Mouse (Mus musculus) cerebellum, adult 2 months (tissue): ENCODE data around the gene Chrm4.

Experiments
- CTCF ChIP-seq: fragments of 200-500 bp; IDR thresholded peaks from 2 replicates; pipeline ENCODE4 v1.5.1; 2011; ENCODE audit warnings: low read depth, mild to moderate bottlenecking, control low read depth, low read length, moderate library complexity, borderline replicate concordance; ENCODE audit not compliant: insufficient read depth
- POLR2A ChIP-seq: fragments of 200-500 bp; IDR thresholded peaks from 2 replicates; pipeline ENCODE4 v1.6.1; 2011; ENCODE audit warnings: low read length, control low read depth, borderline replicate concordance; ENCODE audit not compliant: insufficient read depth

DNA sequence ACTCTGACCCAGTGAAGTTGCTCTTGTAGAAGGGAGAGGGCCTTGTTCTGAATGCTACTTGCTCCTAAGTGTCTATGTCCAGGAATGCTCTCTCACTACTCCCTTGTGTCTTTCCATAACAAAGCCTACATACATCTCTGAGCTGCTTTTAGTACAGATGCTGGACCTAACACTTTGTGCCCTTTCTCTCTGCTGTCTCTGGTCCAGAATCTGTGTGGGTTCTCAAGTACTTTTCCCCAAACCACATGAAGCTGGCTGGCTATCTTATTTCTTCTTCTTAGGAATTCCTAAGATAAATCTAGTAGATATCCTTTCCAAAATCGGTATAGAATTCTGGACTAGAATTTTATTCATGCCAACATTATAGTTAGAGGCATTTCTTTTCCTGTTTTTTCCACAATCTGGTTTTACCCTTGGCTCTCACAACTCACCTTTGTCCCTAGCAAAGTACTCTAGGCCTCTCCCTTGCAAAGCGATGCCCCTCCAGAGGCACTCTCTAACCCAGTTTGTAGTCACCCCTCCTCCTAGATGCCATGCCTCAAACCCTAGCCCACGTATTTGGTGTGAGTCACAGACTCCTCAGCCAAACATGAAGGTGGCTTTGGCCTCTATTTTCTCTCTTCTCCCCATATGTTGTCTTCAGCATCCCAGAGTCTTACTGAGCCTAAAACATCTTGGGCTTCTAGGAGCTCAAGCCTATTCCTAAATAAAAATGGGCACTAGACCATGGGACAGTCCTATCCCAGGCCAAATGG is 23.7 kb upstream of the Chrm4 start:
- TF ChIP-seq POLR2A (no peak), CTCF (no peak)
